Mouse (Mus musculus) midbrain, embryonic 10.5 days (tissue): ENCODE measurements around the gene Aamdc. TPM values are rescaled to one million over a fixed set of nuclear protein-coding genes. Genes with fewer than 3 reads are reported as not detected.

Experiments
- polyA plus RNA-seq: library from polyadenylated mRNA; unstranded; fragments of >200 nt; fragmentation: Nextera tagmentation; extraction: Ambion mirVana; gene quantifications from 2 replicates; pipeline ENCODE4 v1.2.1, GENCODE M21; 2016

Aamdc gene
- polyA plus RNA-seq, 1 experiment from 2014 or later: 36.7 TPM

Other genes with a start within 250 kb of the Aamdc start
- 1.5 and 1.7 TPM in 2 replicates for gene Usp35, start 247.5 kb downstream of the Aamdc start, polyA plus RNA-seq
- 4.4 and 5.3 TPM in 2 replicates for gene Kctd21, start 247.2 kb downstream of the Aamdc start, polyA plus RNA-seq
- gene Alg8, start 207.9 kb downstream of the Aamdc start, polyA plus RNA-seq: 52.3 and 58.3 TPM in 2 replicates
- 308 and 330 TPM in 2 replicates for gene Ndufc2, start 179.5 kb downstream of the Aamdc start, polyA plus RNA-seq
- gene Thrsp, start 161.8 kb downstream of the Aamdc start, polyA plus RNA-seq: 0.48 and 0.51 TPM in 2 replicates
- 0.09 and 0.37 TPM in 2 replicates for gene Kctd14, start 128.2 kb downstream of the Aamdc start, polyA plus RNA-seq
- 57.2 and 63.3 TPM in 2 replicates for gene Ints4, start 98.5 kb downstream of the Aamdc start, polyA plus RNA-seq
- 21.3 and 23.6 TPM in 2 replicates for gene Rsf1, start 392 bp upstream of the Aamdc start, polyA plus RNA-seq
- gene Clns1a, start 117.1 kb upstream of the Aamdc start, polyA plus RNA-seq: 262 and 299 TPM in 2 replicates
- gene Aqp11, start 158.8 kb upstream of the Aamdc start, polyA plus RNA-seq: 5.3 and 5.7 TPM in 2 replicates
- 70.4 and 90.6 TPM in 2 replicates for gene Pak1, start 209.0 kb upstream of the Aamdc start, polyA plus RNA-seq